Mouse (Mus musculus): ENCODE data around the gene Cyp21a1. TPM values are rescaled to one million over a fixed set of nuclear protein-coding genes. Genes with fewer than 3 reads are reported as not detected.
"Not testable (repeated sequence)": the region's sequence is repeated elsewhere in the genome, so short reads cannot be mapped to it uniquely, and the experiment has no call there.

The Cyp21a1 gene
- not detected in 2 replicates for polyA plus RNA-seq (2015; fragmentation: Nextera tagmentation; extraction: Ambion mirVana)

GRCm38 (mm10) chr17:34804301-34804700 lies at the start of gene Cyp21a1:
Gene Cyp21a1, minus strand, starts transcription at chr17:34804561.
- H3K27ac ChIP-seq (ENCODE audit: low read length); H3K9ac ChIP-seq (replicated peaks; ENCODE audit: low read depth, low read length); H3K4me3 ChIP-seq (replicated peaks; ENCODE audit: low read length); H3K4me1 ChIP-seq (replicated peaks; ENCODE audit: control insufficient read depth, insufficient read depth, low read length); ATAC-seq; H3K36me3 ChIP-seq (ENCODE audit: control insufficient read depth, insufficient read depth); H3K9me3 ChIP-seq (ENCODE audit: control insufficient read depth, low read length); H3K4me2 ChIP-seq (ENCODE audit: low read length); H3K27me3 ChIP-seq (replicated peaks; ENCODE audit: control insufficient read depth, insufficient read depth, low read length): not testable (repeated sequence)
- 98% methylated on average over 4 of the region's 6 CpGs for WGBS

GRCm38 (mm10) chr17:34853511-34853910 lies 49.1 kb upstream of the Cyp21a1 start:
- Histone ChIP-seq H3K27ac (ENCODE audit: low read length) (no peak overlapping the region), H3K36me3 (ENCODE audit: control insufficient read depth, insufficient read depth) (peaks cover 15% of the 10 kb centered on the region; the same call in 1 of the 2 replicates), H3K4me3 (replicated peaks; ENCODE audit: low read length) (no peak overlapping the region), H3K9ac (replicated peaks; ENCODE audit: low read depth, low read length) (no peak overlapping the region), H3K4me2 (ENCODE audit: low read length) (no peak overlapping the region), H3K27me3 (replicated peaks; ENCODE audit: control insufficient read depth, insufficient read depth, low read length) (no peaks in the 10 kb centered on the region), H3K4me1 (replicated peaks; ENCODE audit: control insufficient read depth, insufficient read depth, low read length) (peaks cover 18% of the 10 kb centered on the region), H3K9me3 (ENCODE audit: control insufficient read depth, low read length) (no peaks in the 10 kb centered on the region)
- whole genome bisulfite sequencing: 81% methylated on average over 8 of the region's 8 CpGs
- ATAC-seq: no peak

DNA sequence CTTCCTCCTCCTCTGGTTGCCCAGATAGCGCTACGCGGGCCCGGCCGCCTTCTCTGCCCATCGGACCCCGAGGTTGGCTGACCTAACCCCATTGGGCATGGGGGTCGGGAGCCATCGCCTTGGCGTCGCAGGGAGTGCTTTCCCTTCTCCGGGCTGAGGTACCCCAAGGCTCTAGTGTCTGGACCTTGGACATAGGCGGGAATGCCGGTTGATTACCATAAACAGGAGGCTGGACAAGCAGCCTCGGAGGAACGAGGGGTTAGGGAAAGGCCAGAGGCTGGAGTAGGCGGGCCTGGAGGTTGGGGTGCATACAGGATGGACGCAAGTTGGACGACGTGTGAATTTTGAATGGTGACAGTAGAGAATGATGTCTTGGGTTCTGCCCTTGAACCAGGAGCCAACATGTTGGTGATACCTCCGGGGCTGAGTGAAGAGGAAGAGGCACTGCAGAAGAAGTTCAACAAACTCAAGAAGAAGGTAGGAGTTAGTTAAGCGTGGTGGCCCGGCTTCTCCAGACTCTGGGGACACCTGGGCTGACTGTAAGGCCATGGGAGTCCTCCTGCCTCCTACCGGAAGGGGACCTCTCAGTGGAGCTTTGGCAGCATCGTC lies 46.3 kb upstream of the Cyp21a1 start:
- Histone ChIP-seq H3K4me2 (ENCODE audit: low read length) (peak overlapping the region; percentile 67), H3K27me3 (replicated peaks; ENCODE audit: control insufficient read depth, insufficient read depth, low read length) (no peaks in the 10 kb centered on the region), H3K27ac (ENCODE audit: low read length) (0 out of 2 replicates have a peak overlapping the region, but pooled peaks have one; percentile 30), H3K4me3 (replicated peaks; ENCODE audit: low read length) (peak overlapping the region; percentile 90), H3K36me3 (ENCODE audit: control insufficient read depth, insufficient read depth) (peaks cover 15% of the 10 kb centered on the region; the same call in 1 of the 2 replicates), H3K9me3 (ENCODE audit: control insufficient read depth, low read length) (no peaks in the 10 kb centered on the region), H3K4me1 (replicated peaks; ENCODE audit: control insufficient read depth, insufficient read depth, low read length) (peaks cover 18% of the 10 kb centered on the region), H3K9ac (replicated peaks; ENCODE audit: low read depth, low read length) (peak overlapping the region; percentile 79)
- ATAC-seq: peak; percentile 40; the same call in 1 of the 2 replicates
- WGBS: 3% methylated on average over 25 of the region's 25 CpGs

GRCm38 (mm10) chr17:34849722-34850516 lies 45.6 kb upstream of the Cyp21a1 start, which contains the start of the genes Skiv2l and Nelfe:
Gene Skiv2l, minus strand, starts transcription at chr17:34850210.
Gene Nelfe, plus strand, starts transcription at chr17:34850391.
- Histone ChIP-seq H3K4me3 (replicated peaks; ENCODE audit: low read length) (peak within 1 kb of the TSS; percentile 90), H3K4me1 (replicated peaks; ENCODE audit: control insufficient read depth, insufficient read depth, low read length) (peaks cover 18% of the 10 kb centered on the region), H3K36me3 (ENCODE audit: control insufficient read depth, insufficient read depth) (peaks cover 16% of the 10 kb centered on the region; the same call in 1 of the 2 replicates), H3K27ac (ENCODE audit: low read length) (0 out of 2 replicates have a peak within 1 kb of the TSS, but pooled peaks have one; percentile 30), H3K9me3 (ENCODE audit: control insufficient read depth, low read length) (no peaks in the 10 kb centered on the region), H3K27me3 (replicated peaks; ENCODE audit: control insufficient read depth, insufficient read depth, low read length) (no peaks in the 10 kb centered on the region), H3K4me2 (ENCODE audit: low read length) (peak within 1 kb of the TSS; percentile 95), H3K9ac (replicated peaks; ENCODE audit: low read depth, low read length) (peak within 1 kb of the TSS; percentile 79)
- under 1% methylated on average over 64 of the region's 65 CpGs for WGBS
- ATAC-seq: peak; percentile 98

DNA sequence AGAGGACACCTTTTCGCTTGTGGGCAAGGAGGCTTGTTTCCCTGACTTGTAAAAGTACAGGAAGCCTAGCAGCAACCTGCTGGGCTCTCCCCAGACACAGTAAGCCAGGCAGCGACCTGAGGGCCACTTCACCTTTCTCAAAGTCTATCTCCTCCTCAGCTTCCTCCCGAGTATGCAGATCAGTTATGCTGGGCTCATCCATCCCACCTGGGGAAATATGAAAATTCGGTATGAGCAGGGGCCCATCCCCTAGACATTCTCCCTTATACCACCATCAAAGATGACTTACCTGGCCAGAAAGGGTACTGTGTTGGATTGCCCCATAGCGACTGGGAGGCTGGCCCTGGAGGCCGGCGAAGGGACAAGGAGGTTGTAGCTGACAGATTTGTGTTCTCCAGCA lies 43.3 kb upstream of the Cyp21a1 start:
- H3K27me3 ChIP-seq (replicated peaks; ENCODE audit: control insufficient read depth, insufficient read depth, low read length): no peaks in the 10 kb centered on the region
- H3K4me1 ChIP-seq (replicated peaks; ENCODE audit: control insufficient read depth, insufficient read depth, low read length): peaks cover 18% of the 10 kb centered on the region
- WGBS: 95% methylated on average over 7 of the region's 7 CpGs
- no peak overlapping the region for H3K27ac ChIP-seq (ENCODE audit: low read length)
- H3K4me3 ChIP-seq (replicated peaks; ENCODE audit: low read length): no peak overlapping the region
- peaks cover 16% of the 10 kb centered on the region; the same call in 1 of the 2 replicates for H3K36me3 ChIP-seq (ENCODE audit: control insufficient read depth, insufficient read depth)
- H3K4me2 ChIP-seq (ENCODE audit: low read length): no peak overlapping the region
- H3K9me3 ChIP-seq (ENCODE audit: control insufficient read depth, low read length): no peaks in the 10 kb centered on the region
- H3K9ac ChIP-seq (replicated peaks; ENCODE audit: low read depth, low read length): no peak overlapping the region
- ATAC-seq: no peak

- Histone ChIP-seq H3K36me3 (ENCODE audit: control insufficient read depth, insufficient read depth) (peaks cover 14% of the 10 kb centered on the region; the same call in 1 of the 2 replicates), H3K4me2 (ENCODE audit: low read length) (no peak overlapping the region), H3K4me1 (replicated peaks; ENCODE audit: control insufficient read depth, insufficient read depth, low read length) (peaks cover 18% of the 10 kb centered on the region), H3K27ac (ENCODE audit: low read length) (no peak overlapping the region), H3K9me3 (ENCODE audit: control insufficient read depth, low read length) (no peaks in the 10 kb centered on the region), H3K4me3 (replicated peaks; ENCODE audit: low read length) (no peak overlapping the region), H3K9ac (replicated peaks; ENCODE audit: low read depth, low read length) (no peak overlapping the region), H3K27me3 (replicated peaks; ENCODE audit: control insufficient read depth, insufficient read depth, low read length) (no peaks in the 10 kb centered on the region)
- ATAC-seq: no peak
- 88% methylated on average over 6 of the region's 6 CpGs for WGBS
These were observed 42.8 kb upstream of the Cyp21a1 start for GRCm38 (mm10) chr17:34847192-34847591.

DNA sequence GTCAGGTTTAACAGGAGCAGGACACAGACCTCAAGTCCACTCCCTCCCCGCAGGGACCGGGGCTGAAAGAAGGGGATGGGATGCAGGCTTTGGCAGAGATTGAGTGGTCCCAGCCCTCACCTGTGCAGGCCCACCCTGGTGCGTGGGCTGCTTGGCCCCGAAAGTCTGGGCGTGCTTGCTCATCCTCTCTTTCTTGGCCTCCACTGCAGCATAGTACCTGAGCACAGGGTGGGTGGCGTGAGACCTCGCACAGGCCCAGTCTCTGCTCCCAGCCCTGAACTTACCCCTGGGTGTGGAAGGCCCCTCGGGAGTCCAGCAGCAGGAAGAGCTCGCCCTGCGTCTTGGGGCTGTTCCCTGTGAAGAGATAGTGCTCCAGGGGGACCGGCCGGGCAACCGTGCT lies 40.5 kb upstream of the Cyp21a1 start:
- ATAC-seq: no peak
- no peak overlapping the region for H3K4me3 ChIP-seq (replicated peaks; ENCODE audit: low read length)
- no peak overlapping the region for H3K9ac ChIP-seq (replicated peaks; ENCODE audit: low read depth, low read length)
- peaks cover 8% of the 10 kb centered on the region for H3K4me1 ChIP-seq (replicated peaks; ENCODE audit: control insufficient read depth, insufficient read depth, low read length)
- WGBS: 93% methylated on average over 13 of the region's 13 CpGs
- no peaks in the 10 kb centered on the region for H3K27me3 ChIP-seq (replicated peaks; ENCODE audit: control insufficient read depth, insufficient read depth, low read length)
- no peak overlapping the region for H3K4me2 ChIP-seq (ENCODE audit: low read length)
- no peaks in the 10 kb centered on the region for H3K9me3 ChIP-seq (ENCODE audit: control insufficient read depth, low read length)
- peaks cover 20% of the 10 kb centered on the region for H3K36me3 ChIP-seq (ENCODE audit: control insufficient read depth, insufficient read depth)
- H3K27ac ChIP-seq (ENCODE audit: low read length): no peak overlapping the region

GRCm38 (mm10) chr17:34840736-34841307 lies 36.5 kb upstream of the Cyp21a1 start:
- Histone ChIP-seq H3K27ac (ENCODE audit: low read length) (no peak overlapping the region), H3K27me3 (replicated peaks; ENCODE audit: control insufficient read depth, insufficient read depth, low read length) (no peaks in the 10 kb centered on the region), H3K36me3 (ENCODE audit: control insufficient read depth, insufficient read depth) (peaks cover 24% of the 10 kb centered on the region), H3K4me3 (replicated peaks; ENCODE audit: low read length) (no peak overlapping the region), H3K9ac (replicated peaks; ENCODE audit: low read depth, low read length) (no peak overlapping the region), H3K4me1 (replicated peaks; ENCODE audit: control insufficient read depth, insufficient read depth, low read length) (peaks cover 18% of the 10 kb centered on the region), H3K9me3 (ENCODE audit: control insufficient read depth, low read length) (no peaks in the 10 kb centered on the region), H3K4me2 (ENCODE audit: low read length) (no peak overlapping the region)
- no peak for ATAC-seq
- 89% methylated on average over 6 of the region's 6 CpGs for WGBS

DNA sequence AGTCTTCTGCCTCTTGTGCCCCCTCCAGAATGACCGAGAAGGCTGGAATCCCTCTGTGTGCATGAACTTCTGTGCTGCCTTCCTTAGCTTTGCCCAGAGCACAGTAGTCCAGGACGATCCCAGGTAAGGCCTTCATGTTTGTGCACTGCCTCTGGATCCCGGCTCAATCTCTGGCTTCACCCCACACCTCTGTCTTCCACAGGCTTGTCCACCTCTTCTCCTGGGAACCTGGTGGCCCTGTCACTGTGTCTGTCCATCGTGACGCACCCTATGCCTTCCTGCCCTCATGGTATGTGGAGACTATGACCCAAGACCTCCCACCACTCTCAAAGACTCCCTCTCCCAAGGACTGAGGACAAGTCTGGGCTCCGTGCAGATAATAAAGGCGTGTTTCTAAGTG lies 34.4 kb upstream of the Cyp21a1 start:
- no peak for ATAC-seq
- H3K27me3 ChIP-seq (replicated peaks; ENCODE audit: control insufficient read depth, insufficient read depth, low read length): no peaks in the 10 kb centered on the region
- H3K27ac ChIP-seq (ENCODE audit: low read length): no peak overlapping the region
- 90% methylated on average over 7 of the region's 7 CpGs for WGBS
- H3K9ac ChIP-seq (replicated peaks; ENCODE audit: low read depth, low read length): no peak overlapping the region
- H3K9me3 ChIP-seq (ENCODE audit: control insufficient read depth, low read length): no peaks in the 10 kb centered on the region
- H3K4me2 ChIP-seq (ENCODE audit: low read length): no peak overlapping the region
- H3K36me3 ChIP-seq (ENCODE audit: control insufficient read depth, insufficient read depth): peaks cover 15% of the 10 kb centered on the region
- no peak overlapping the region for H3K4me3 ChIP-seq (replicated peaks; ENCODE audit: low read length)
- peaks cover 26% of the 10 kb centered on the region for H3K4me1 ChIP-seq (replicated peaks; ENCODE audit: control insufficient read depth, insufficient read depth, low read length)
